Comparison of ENCODE assay signal across 8 mouse cellular contexts in genomic region chr5:64503514-64503913, GRCm38 (mm10).
DNase-seq lines count a peak whose midpoint lies in the region; ATAC-seq and TF ChIP-seq lines count a peak whose summit lies in the region.

No protein-coding gene starts in this region.

- ATAC-seq in forebrain, embryonic 15.5 days (replicated peaks) = no peak
- no peak for ATAC-seq in intestine, embryonic 16.5 days
- peak; percentile 31 for ATAC-seq in lung, postnatal 0 days
- no peak for ATAC-seq in cerebellum, adult (ENCODE audit: insufficient number of reproducible peaks, low FRiP score, low TSS enrichment)

- no peak overlapping the region for H3K4me3 ChIP-seq in forebrain, embryonic 10.5 days
- H3K4me3 ChIP-seq in forebrain, embryonic 15.5 days = no peak overlapping the region
- no peak overlapping the region for H3K4me3 ChIP-seq in gastrocnemius, adult 2 months
- no peak overlapping the region for H3K4me3 ChIP-seq in intestine, embryonic 16.5 days (ENCODE audit: low read length)
- H3K4me3 ChIP-seq in lung, postnatal 0 days (ENCODE audit: low read depth, low read length) = no peak overlapping the region

- no peak overlapping the region for H3K4me2 ChIP-seq in forebrain, embryonic 15.5 days (replicated peaks)
- H3K4me2 ChIP-seq in intestine, embryonic 16.5 days (ENCODE audit: low read depth, low read length) = no peak overlapping the region
- H3K4me2 ChIP-seq in lung, postnatal 0 days (replicated peaks; ENCODE audit: low read depth, low read length) = no peak overlapping the region

- DNase-seq in forebrain, embryonic 10.5 days (ENCODE audit: extremely low spot score, low spot score) = no peak
- DNase-seq in right cerebral cortex, postnatal 10 days (ENCODE audit: low spot score in 2 of 2) = peak; percentile 73 to 75
- no peak for DNase-seq in right cerebral cortex, adult 18-20 months
- peak; percentile 60 for DNase-seq in gastrocnemius, adult 2 months
- DNase-seq in lung, postnatal 0 days (ENCODE audit: low spot score) = peak; percentile 83

- 0 out of 2 replicates have a peak, but pooled peaks cover 5% of the 10 kb centered on the region for H3K27me3 ChIP-seq in forebrain, embryonic 10.5 days (ENCODE audit: poor library complexity, severe bottlenecking)
- H3K27me3 ChIP-seq in forebrain, embryonic 15.5 days = no peaks in the 10 kb centered on the region
- no peaks in the 10 kb centered on the region for H3K27me3 ChIP-seq in intestine, embryonic 16.5 days (replicated peaks; ENCODE audit: control insufficient read depth, insufficient read depth, low read length)
- H3K27me3 ChIP-seq in lung, postnatal 0 days (replicated peaks; ENCODE audit: insufficient read depth, low read length) = no peaks in the 10 kb centered on the region

- no peak for TF ChIP-seq EP300 in lung, postnatal 0 days (IDR thresholded peaks at IDR 0.05)

- peaks cover 47% of the 10 kb centered on the region for H3K4me1 ChIP-seq in forebrain, embryonic 10.5 days
- H3K4me1 ChIP-seq in forebrain, embryonic 15.5 days = peaks cover 23% of the 10 kb centered on the region
- H3K4me1 ChIP-seq in intestine, embryonic 16.5 days (ENCODE audit: control insufficient read depth, insufficient read depth, low read length) = peaks cover 25% of the 10 kb centered on the region
- peaks cover 17% of the 10 kb centered on the region; the same call in 1 of the 2 replicates for H3K4me1 ChIP-seq in lung, postnatal 0 days (ENCODE audit: insufficient read depth, low read depth, low read length)

- H3K9ac ChIP-seq in forebrain, embryonic 15.5 days (replicated peaks) = no peak overlapping the region
- peak overlapping the region; percentile 4; the same call in 1 of the 2 replicates for H3K9ac ChIP-seq in intestine, embryonic 16.5 days (ENCODE audit: low read depth, low read length)
- no peak overlapping the region for H3K9ac ChIP-seq in lung, postnatal 0 days (replicated peaks; ENCODE audit: low read depth)

- intact Hi-C loops in gastrocnemius, adult 2 months (cut with DNase I) = loop anchor here (10.0 kb wide), 1 partner anchor 209 kb away; no protein-coding TSS in a partner anchor

- 71% methylated on average over 4 of the region's 4 CpGs for WGBS in forebrain, embryonic 10.5 days
- 22% methylated on average over 4 of the region's 4 CpGs for WGBS in forebrain, embryonic 15.5 days
- 36% methylated on average over 4 of the region's 4 CpGs for WGBS in intestine, embryonic 16.5 days
- WGBS in lung, postnatal 0 days = 20% methylated on average over 4 of the region's 4 CpGs

- no peaks in the 10 kb centered on the region for H3K9me3 ChIP-seq in forebrain, embryonic 10.5 days
- H3K9me3 ChIP-seq in forebrain, embryonic 15.5 days = no peaks in the 10 kb centered on the region
- no peaks in the 10 kb centered on the region for H3K9me3 ChIP-seq in intestine, embryonic 16.5 days (ENCODE audit: control insufficient read depth, low read length)
- H3K9me3 ChIP-seq in lung, postnatal 0 days (ENCODE audit: low read length) = no peaks in the 10 kb centered on the region

- H3K36me3 ChIP-seq in forebrain, embryonic 10.5 days (replicated peaks) = no peaks in the 10 kb centered on the region
- H3K36me3 ChIP-seq in forebrain, embryonic 15.5 days = no peaks in the 10 kb centered on the region
- H3K36me3 ChIP-seq in intestine, embryonic 16.5 days (ENCODE audit: control insufficient read depth, insufficient read depth, low read length) = no peaks in the 10 kb centered on the region
- no peaks in the 10 kb centered on the region for H3K36me3 ChIP-seq in lung, postnatal 0 days (ENCODE audit: insufficient read depth, low read length)

- H3K27ac ChIP-seq in forebrain, embryonic 10.5 days = peak overlapping the region; percentile 56
- no peak overlapping the region for H3K27ac ChIP-seq in forebrain, embryonic 15.5 days (replicated peaks)
- peak overlapping the region; percentile 60 for H3K27ac ChIP-seq in gastrocnemius, adult 2 months
- H3K27ac ChIP-seq in intestine, embryonic 16.5 days (ENCODE audit: low read length) = peak overlapping the region; percentile 5; the same call in 1 of the 2 replicates
- H3K27ac ChIP-seq in lung, postnatal 0 days (ENCODE audit: low read length) = no peak overlapping the region

- TF ChIP-seq CTCF in gastrocnemius, adult 2 months (IDR thresholded peaks at IDR 0.05) = no peak
- no peak for TF ChIP-seq CTCF in lung, postnatal 0 days (IDR thresholded peaks at IDR 0.05)

Comparison
In these comparisons a context has a peak if more than half of its experiments do, and no peak if none do; other contexts are left out.
1. DNase-seq: peak in right cerebral cortex, postnatal 10 days (2 of 2), gastrocnemius, adult 2 months (single experiment) and lung, postnatal 0 days (single experiment); none in forebrain, embryonic 10.5 days (single experiment) and right cerebral cortex, adult 18-20 months (single experiment).
2. H3K27ac ChIP-seq: peak in forebrain, embryonic 10.5 days (single experiment), gastrocnemius, adult 2 months (single experiment) and intestine, embryonic 16.5 days (single experiment); none in forebrain, embryonic 15.5 days (single experiment) and lung, postnatal 0 days (single experiment).